Mouse (Mus musculus) gastrocnemius, postnatal 10 days (tissue): ENCODE data around the gene Cbr4. TPM values are rescaled to one million over a fixed set of nuclear protein-coding genes. Genes with fewer than 3 reads are reported as not detected.

ENCODE experiments used
- DNase-seq: peaks from one replicate; pipeline ENCODE4 v3.0.0; 2021; ENCODE audit warnings: mixed read lengths
- long read RNA-seq, 2 experiments: library from polyadenylated mRNA; stranded (forward); transcript quantifications; one replicate each; pipeline ENCODE4 v2.0.0; 2021
- total RNA-seq, 2 experiments: library from RNA; stranded (reverse); gene quantifications; 2 replicates each; pipeline ENCODE4 v1.2.3; 2021

The Cbr4 gene
- total RNA-seq: 10 to 100 TPM; 28.5 to 32.2 TPM
- long read RNA-seq, experiment 1, full-length matches to known transcripts: 13 of 13 reads
- long read RNA-seq, experiment 1, partial matches to known transcripts: 0 of 13 reads
- long read RNA-seq, experiment 1, other reads (novel, unspliced or antisense): 0 of 13 reads
- long read RNA-seq, experiment 2, full-length matches to known transcripts: 25 of 25 reads
- long read RNA-seq, experiment 2, partial matches to known transcripts: 0 of 25 reads
- long read RNA-seq, experiment 2, other reads (novel, unspliced or antisense): 0 of 25 reads

DNA sequence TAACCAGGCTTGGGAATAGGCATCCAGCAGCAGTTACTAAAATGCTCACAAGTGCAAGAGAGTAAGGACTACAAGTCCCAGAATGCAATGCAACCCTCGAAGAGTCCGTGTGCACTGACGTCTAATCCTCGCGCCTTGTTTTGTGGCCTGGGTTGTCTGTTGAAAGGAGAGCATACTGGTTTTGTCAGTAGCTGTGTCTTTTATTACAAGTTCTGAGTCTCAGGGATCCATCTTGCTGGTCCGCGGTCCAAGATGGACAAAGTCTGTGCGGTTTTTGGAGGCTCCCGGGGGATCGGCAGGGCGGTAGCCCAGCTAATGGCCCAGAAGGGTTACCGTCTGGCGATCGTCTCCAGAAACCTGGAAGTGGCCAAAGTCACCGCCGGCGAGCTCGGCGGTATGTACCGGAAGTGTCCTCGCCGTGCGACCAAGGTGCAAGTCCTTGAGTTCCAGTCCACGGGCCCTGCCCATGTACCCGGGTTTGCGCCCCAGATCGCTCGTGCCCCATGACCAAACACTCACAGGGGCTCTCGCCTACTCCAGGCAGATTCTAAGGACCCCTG lies at the start of gene Cbr4:
Gene Cbr4 (plus strand): TSS at position 138 of the 560 bp plus-strand sequence.
- DNase-seq: peak; percentile 76

DNA sequence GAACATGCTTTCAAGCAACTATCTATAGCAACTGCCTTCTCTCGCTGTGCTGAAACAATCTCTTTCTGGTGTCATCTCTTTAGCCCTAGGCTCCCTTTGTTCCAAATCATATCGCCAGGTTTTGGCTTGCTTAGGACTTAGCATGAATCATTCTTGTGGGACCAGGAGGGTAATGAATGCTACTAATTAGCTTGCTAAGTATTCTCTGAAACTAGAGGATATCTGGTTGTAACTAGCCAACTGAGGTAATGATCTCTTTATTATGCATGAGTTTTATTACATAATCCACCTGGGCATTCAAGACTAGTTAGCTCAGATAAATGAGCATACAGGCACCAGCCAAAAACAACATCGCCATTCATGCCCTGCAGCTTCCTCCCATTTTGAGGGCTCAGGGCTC lies 44.5 kb upstream of the Cbr4 start:
- DNase-seq: no peak

DNA sequence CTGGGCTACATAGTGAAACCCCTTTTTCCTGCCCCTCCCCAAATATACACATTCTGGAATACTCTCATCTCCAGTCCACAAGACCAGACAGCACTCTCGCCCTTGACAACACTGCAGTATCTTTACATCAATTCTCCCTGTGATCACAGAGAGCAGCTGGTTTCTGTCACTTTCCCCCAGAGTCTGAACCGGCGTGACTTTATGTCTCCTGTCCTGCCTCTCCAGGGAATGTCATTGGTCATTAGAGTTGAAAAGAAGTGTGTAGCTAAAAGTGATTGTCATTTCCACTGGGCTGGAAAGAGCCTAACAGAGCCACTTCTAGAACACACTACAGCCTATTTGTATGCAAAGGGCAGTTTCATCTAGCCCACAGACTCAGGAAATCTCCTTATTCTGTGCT lies 43.2 kb upstream of the Cbr4 start:
- DNase-seq: no peak

DNA sequence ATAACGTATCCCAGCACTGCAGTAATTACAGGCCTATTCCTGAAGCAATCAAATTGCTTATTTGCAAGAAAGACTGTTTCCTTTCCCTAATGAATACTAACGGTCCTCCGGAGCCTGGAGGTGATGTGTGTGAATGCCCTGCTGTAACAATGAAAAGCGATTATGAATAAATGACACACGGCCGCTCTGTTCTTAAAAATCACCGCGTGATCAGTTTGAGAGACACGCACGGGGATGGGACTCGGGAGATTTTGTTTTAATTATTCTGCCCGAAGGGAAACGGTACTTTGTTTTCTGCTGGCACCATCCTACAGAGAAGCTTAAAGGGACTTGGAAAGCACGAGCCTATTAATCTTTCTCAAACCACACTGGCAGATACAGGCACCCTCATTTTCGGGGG lies 41.2 kb upstream of the Cbr4 start:
- DNase-seq: no peak

DNA sequence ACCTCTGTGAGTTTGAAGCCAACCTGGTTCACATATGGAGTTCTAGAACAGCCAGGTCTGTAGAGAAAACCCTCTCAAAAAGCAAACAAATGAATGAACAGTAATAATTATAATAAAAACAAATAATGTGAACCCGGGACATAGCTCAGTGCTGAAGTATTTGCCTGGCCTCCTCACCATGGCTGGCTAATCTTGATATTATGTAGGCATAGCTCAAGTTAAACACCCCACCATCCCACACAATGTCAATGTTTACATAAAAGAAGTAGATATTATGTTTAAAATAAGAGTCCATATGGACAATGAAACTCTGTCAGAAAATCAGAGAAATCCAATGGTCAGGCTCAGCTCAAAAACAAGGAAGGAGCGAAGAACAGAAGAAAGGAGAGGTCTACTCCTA lies 39.4 kb upstream of the Cbr4 start:
- DNase-seq: no peak

DNA sequence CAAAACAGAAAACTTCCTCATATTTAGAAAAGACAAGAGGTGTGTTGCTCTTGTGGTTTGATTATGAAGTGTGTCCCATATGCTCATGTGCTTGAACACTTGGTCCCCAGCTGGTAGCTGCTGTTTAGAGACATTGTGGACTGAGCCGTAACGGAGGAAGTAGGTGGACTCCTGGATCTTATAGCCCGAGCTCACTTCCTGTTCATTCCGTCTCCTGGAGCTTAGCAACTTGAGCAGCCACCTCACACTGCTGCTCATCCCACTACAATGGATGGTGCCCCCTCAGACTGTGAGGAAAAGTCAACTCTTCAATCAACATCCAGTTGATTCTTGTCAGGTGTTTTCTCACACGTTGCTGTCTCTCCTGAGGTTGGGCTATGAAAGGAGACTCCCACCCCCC lies 38.7 kb upstream of the Cbr4 start:
- no peak for DNase-seq

DNA sequence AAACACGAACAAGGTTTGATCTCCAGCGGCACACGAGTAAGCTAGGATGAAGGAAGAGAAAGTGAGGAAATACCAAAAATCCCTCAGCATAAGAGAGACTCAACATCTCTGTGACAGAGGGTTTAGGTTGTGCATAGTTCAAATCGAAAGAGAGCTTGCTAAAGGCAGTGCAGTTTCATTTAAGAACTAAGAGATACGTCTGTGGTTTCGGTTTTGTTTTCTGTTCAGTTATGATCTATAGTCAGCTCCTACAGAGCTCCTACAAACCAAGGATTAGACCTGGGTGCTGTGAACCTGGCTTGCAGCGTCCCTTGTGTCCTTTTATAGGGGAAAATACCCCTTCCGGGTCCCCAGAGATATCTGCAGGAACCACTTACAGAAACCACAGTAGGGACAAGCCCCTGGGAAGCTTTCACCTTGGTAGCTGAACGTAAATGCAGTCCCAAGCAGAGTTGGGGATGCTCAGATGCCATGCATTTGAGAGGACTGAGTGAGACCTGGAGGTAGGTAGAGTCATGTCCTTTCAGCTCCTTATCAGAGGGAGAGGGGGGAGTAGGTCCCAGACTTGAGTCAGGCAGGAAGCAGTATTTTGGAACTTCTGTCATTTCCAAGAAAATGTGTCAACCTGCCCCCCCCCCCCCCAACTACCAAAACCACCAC lies 36.5 kb upstream of the Cbr4 start:
- no peak for DNase-seq

DNA sequence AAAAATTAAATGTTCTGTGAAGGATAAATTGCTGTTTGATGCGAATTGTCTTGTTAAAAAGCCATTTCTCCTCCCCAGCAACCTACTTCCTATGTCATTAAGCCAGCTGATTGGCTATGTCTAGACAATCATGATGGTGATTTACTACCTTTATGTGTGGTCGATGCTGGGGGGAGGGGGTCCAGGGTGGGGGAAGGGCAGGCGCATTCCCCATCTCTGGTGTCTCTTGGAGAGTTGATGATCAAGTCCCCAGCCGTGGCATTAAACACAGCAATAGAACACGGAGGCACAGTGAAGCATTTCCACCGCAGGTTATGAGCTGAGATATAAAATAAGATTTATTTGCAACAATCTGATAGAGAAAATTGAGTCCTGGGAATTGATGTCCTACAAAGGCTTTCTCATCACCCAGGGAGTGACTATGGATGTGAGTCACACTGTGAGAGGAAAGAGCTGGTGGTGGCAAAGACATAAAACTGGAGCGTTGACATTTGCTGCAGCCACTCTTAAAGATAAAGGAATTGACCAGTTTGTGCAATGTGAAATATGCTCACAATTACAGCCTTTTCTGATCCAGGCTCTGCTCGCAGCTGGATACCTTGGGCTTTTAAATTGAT lies 35.7 kb upstream of the Cbr4 start:
- no peak for DNase-seq

DNA sequence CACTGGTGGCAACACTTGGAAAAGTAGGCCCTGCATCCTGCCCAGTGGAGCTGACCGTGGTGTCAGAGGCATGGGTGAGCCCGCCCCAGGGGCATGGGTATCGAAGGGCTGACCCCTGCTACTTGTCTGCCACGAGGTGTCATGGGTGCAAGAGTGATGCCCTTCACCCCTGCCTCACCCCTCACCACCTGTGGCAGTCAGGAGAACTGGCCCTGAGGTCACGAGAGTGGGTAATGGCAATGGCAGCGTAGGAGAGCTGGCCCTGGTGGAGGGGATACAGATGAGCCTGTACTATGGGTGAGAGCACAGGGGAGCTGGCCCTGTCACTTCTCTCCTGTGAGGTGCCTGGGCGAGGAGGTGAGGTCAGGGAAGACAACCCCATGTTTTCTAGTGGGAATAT lies 27.8 kb upstream of the Cbr4 start:
- no peak for DNase-seq

DNA sequence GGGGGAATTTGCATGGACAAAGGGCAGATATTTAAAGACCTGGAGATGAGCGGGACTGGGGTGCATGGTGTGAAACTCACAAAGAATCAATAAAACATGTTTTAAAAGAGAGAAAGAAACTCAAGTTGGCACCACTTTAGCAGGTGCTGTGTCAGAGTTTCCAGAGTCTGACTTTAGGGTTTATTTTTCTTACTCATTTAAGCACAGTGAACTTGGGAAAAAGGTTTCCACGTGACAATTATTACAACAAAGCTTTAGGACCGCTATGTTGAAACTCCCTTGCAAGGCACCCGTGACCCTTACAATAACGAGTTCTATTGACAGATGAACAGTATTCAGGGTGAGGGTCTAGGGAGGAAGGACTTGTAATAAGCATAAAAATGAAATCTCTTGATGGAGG lies 25.3 kb upstream of the Cbr4 start:
- DNase-seq: no peak

DNA sequence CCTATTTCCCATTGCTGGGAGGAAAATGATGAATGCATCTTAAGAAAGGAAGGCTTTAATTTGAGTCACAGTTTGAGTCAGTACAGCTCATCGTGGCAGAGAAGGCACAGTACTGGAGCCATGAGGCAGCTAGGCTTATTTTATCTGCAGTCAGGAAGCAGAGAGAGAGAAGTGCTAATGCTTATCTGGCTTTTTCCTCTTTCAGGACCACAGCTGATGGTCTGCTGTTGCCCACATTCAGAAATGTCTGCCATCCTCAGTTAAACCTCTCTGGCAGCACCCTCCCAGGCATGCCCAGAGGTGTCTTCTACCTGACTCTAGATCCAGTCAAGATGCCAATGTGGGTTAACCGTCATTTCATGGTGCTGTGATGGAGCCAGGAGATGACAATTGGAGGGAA lies 23.1 kb upstream of the Cbr4 start:
- DNase-seq: no peak

DNA sequence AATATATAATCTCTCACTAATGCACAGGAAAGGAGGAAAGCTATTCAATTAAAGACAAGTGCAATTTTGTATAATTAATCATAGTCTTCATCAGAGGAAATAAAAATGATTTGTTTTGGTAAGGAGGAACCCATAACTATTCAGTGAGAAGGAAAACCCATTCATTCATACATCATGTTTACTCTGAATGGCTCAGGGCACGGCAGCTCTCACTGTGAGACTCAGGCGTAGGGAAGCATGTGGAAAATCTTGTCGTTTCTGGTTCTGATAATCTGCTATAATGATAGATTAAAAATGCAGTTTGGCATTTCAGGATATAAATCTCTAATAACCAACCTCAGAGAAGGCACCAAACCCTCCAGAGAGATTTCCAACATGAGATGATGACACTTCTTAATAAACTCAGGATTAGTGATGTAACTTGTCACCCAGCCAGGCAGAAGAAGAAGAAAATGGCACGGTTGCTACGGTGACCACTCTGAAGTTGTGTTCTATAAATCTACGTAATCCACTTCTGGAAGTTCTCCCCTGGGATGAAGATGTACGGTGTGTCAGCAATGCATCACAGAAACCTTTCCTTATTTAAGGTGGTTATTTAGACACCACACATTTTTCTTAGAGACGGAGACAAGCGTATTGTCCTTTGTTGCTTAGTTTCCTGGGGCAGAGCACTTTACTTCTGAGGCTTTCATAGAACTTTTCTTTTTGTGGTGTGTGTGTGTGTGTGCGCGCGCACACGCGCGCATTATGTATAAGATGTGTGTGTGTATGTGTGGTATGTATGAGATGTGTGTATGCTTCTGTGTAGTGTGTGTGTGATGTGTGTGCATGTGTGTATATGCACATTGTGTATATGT lies 20.6 kb upstream of the Cbr4 start:
- no peak for DNase-seq

DNA sequence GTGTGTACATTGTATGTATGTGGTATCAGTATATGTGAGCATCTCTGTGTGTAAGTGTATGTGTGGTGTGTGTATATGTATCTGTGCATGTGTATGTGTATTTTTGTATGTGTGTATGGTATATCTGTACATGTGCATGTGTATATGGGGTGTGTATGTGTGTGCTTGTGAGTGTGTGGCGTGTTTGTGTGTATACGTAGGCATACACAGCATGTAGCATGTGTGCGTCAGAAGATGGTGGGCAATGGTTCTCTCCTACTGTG lies 20.1 kb upstream of the Cbr4 start:
- no peak for DNase-seq

DNA sequence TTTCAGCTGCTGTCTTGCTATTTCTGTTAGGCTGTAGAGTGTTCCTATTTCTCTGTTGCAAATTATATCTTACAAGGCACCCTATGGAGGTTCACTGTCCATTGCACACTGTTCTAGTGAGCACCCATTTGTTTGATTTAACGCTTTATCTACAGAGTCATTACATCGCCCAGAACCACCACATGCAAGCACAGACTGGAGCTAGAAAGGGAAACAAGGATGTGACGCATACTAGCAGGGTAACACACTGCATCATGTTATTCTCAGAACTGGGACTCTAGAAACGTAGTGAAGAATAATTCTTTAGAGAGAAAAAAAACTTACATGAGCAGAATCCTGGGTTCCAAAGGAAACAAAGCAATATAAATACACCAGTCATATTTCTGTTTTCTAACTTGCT lies 17.3 kb upstream of the Cbr4 start:
- no peak for DNase-seq

DNA sequence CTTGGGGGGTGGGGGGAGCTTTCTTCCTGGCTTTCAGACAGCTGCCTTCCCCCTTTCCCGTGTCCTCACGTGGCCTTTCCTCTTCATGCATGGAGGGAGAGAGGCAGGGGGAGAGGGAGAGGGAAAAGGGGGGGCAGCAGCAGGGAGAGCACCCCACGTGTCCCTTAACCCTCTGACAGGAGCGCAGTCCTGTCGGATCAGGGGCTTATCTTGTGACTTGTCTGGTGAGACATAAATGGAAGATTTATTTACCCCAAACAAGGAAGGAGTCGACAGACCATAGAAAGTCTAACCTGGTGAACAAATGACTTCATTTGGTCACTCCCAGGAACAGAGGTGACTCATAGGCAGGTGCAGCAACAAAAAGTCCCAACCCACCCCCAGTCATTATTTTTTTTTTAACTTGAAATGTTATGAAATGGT lies 12.3 kb upstream of the Cbr4 start:
- no peak for DNase-seq

DNA sequence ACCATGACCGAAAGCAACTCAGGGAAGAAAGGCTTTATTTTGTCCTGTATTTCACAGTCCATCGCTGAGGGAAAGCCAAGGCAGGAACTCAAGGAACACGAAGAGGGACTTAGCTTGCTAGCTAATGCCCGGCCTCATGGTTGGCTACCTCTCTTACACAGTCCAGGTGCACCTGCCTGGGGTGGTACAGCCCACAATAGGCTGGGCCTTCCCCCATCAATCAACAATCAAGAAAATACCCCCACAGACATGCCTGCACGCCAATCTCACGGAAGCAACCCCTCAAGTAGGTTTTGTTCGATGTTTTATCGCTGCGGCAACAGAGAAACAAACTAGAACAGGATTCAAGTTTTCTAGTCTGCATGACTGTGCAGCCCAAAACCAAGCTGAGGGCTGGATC lies 11.4 kb upstream of the Cbr4 start:
- no peak for DNase-seq

DNA sequence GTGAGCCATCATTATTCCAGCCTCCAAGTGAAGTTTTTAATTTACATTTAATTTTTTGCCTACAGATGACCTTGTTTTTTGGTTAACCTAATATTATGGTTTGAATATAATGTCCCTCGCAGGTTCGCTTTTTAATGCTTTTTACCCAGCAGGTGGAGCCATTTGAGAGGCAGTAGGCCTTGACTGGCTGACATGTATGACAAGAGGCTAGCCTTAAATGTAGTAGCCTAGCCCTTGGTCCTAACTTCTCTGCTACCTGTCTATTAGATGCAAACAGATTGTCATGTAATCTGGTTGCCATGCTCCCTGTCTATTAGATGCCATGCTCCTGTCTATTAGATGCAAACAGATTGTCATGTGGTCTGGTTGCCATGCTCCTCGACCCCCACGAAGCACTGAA lies 9.4 kb upstream of the Cbr4 start:
- no peak for DNase-seq

DNA sequence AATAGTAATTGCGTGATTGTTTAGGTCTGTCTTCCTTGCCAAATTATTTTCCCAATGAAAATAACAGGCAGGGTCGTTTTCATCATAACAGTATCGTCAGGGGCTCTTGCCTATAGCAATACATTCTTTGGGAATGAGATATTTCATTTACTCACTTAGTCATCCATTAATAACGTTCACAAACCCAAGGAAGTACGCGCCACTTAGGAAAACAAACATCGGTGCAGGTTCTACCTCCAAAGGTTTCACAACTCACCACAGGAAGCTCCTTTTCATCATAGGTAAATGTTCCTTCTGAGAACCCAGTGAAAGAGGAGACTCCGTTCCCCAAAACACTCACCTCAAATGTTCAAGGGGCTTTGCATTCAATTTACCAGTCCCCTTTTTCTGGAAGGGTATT lies 8.7 kb upstream of the Cbr4 start:
- no peak for DNase-seq

DNA sequence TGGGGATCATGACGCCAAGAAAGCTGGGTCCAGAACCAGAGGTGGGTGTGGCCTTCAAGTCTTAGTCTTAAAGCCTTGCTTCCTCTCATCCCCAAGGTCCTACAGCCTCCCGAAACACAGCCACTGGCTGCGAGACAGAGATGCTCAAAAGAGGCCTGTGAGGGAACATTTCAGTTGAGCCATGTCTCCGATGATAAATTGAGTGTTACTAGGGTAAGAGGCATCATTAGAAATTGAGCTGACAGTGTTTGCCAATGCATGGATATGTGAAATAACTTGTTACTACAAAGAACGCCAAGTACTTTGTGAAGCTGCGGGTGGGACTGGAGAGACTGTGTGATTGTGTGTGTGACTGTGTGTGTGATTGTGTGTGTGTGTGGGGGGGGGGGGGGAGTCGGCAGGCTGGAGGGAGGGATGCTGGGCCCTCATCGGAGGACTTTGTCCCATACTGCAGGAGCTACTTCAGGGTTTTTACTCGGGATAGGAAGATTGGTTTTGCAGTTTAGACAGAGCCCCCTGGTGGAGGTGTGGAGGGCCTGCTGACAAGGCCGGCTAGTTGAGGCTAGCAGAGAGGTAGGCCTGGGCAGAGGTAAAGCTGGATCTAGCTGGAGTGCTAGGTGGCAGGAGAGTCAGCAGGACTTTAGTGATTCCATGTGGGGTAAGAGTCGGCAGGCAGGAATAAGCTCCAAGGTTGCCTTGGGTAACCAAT lies 7.9 kb upstream of the Cbr4 start:
- peak; percentile 54 for DNase-seq

DNA sequence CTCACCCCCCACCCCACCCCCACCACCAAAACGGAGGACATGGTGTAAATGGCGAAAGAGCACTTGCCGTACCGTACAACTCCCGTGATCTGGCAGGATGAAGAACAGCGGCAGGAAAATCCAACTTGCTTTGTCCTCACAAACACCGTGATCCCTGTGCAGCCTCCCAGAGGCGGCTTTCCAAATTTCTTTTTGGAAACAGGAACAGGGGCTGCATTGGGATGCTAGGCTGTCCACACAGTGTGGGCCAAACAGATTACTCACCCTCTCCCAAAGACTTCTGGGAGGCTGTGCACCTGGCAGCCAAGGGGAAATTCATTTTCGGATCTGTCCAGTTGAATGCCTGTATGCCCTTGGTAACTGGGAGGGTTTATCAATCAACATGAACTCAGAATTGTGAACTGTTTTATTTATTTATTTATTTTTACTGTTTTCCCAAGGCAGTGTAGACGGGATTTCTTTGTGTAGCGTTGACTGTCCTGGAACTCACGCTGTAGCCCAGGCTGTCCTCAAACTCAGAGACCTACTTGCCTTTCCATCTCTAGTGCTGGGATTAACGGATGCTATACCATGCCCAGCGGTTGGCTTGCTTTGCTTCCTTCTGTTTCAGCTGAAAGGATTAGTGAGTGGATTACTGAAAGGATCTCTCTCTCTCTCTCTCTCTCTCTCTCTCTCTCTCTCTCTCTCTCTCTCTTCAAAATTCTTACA lies 7.1 kb upstream of the Cbr4 start:
- DNase-seq: peak; percentile 10

DNA sequence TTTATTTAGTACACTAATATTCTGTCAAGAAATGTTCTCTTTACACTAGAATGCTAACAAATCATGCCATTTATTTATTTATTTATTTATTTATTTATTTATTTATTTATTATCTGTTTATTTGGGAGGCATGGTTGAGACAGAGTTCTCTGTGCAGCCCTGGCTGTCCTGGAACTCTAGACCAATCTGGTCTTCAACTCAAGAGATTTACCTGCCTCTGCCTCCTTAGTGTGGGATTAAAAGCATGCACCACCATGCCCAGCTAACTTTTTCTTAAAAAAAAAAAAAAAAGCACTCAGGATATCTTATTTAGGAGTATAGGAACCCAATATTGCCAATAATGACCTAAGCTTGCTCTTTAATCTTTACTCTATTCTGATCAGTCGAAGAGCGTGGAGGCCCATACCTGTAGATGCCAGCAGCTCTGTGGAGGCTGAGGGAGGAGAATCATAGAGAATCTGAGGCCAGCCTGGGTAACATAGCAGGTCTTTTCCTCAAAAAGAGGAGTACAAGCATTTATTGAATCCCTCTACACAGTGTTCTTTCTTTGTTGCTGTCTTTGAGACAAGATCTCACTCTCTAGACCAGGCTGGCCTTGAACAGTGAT lies 508 bp upstream of the Cbr4 start:
- DNase-seq: no peak
